Mouse (Mus musculus) frontal cortex, adult 2 months (tissue): ENCODE data around the gene Ogfod2. TPM values are rescaled to one million over a fixed set of nuclear protein-coding genes. Genes with fewer than 3 reads are reported as not detected.
A peak's percentile ranks its signal among the peaks of the same experiment; 100 is the strongest.

Source experiments
- DNase-seq, 2 experiments: peaks; one replicate each; pipeline ENCODE4 v3.0.0; 2022; ENCODE audit warnings: low spot score in 1 of 2; ENCODE audit errors: extremely low spot score in 1 of 2
- polyA plus RNA-seq: library from polyadenylated mRNA; depleted of rRNA; stranded (reverse); fragments of >200 nt; gene quantifications from 2 replicates; pipeline ENCODE4 v1.2.3, GENCODE M21; 2012; rRNA removed

The Ogfod2 gene
- 43.2 and 45.3 TPM in 2 replicates for polyA plus RNA-seq

DNA sequence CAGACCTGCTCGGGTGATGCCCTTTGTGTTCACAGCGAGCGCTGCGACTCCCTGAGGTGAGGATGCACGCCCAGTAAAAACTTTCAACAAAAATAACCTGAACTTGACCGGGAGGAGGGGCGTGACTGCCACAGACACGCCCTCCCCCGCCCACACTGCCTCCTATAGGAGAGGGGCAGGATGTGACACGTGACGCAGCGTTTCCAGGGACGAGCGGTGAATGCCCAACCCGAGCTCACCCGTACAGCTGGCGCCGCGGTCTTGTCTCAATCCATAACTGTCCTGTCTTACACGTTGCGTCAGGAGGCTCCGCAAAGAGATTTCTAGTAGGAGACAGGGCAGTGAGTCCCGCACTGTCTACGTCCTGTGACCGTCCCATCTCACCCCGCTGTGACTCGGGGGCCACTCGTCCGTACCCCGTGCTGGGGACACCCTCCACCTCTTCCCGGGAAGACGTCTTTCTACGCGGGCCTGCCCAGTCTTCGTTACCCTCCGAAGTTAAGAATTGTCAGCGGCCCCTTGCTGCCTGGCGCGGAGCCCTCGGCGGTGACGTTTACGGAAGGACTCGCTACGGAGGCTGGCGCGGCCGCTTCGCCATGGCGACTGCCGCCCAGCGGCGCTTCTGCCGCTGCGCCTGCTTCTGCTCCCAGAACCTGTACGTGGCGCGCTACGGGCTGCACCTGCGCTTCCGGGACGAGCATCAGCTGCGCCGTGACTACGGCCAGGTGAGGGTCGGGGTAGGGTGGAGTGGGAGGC is at the start of gene Ogfod2:
TSS of gene Ogfod2 (plus strand) at position 556 of the 756 bp plus-strand sequence.
- DNase-seq: peak; percentile 87 to 95

DNA sequence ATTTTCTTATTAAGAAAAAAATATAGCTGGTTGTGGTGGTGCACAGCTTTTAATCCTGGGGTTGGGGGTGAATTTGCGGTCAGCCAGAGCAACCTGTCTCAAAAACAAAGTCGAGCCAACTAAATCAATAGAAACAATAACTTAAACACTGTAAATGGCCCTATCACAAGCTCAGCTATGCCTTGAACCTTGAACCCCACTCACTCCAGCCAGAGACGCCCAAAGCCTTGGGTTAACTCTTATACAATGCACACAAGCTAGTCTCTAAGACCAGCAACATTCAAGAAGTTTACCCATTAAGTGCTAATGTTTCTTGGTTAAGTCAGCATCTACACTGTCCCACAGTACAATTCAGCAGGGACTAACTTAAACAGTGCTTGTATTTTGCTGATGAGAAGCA is 42.4 kb upstream of the Ogfod2 start:
- DNase-seq: no peak

DNA sequence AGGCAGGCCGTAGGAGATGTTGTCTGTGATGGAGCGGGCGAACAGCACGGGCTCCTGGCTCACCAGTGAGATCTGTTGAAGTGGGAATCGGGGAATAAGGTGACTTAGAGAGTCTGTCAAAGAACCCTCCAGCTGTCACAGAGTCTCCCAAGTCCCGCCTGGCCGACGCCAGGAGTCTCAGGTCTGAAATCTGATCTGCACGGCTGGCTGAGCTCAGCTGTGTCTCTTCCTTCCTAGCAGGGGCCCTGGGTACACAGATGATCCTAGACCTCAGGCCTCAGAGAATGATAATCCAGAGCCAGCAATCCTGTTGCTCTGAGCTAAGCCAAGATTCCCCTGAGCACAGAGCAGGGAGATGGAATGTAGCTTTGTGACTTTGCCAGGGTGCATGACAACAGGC is 38.4 kb upstream of the Ogfod2 start:
- no peak for DNase-seq

DNA sequence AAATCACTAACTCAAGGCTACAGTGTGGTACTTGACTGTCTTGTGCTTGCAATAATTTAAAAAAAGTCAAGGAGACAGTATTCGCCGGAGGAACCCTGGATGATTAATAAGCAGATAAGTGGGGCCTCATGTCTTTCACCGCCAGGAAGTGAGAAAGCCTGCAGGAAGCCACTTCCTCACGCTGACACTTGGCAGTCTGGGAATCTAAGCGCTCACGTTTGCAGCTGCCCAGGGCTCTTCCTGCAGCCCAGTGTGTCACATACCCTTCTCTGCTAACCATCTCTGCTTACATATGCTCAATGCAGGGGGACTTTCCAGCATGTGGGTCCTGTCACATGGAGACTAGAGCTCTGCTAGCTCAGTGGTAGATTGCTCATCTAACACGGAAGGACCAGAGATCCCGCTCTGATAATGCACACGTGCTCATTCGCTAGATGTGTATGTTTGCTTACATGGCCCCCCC is 37.2 kb upstream of the Ogfod2 start:
- DNase-seq: no peak

DNA sequence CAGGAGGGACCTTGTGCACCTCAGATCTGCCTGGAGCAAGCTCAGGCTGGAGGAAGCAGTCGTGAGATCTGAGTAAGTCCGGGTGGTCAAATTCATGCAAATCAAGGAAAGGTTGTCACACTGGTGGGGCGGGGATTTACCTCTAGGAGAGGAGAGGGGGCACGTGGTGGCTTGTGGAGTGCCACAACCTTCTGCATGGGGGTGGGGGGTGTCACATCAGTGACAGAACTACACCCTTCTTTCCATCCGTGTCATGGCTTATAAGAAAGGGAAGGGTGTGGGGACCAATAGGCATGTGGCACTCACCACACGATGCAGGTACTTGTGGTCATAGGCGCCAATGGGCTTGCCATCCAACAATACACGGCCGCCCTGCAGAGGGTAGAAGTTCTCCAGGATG is 36.4 kb upstream of the Ogfod2 start:
- no peak for DNase-seq

DNA sequence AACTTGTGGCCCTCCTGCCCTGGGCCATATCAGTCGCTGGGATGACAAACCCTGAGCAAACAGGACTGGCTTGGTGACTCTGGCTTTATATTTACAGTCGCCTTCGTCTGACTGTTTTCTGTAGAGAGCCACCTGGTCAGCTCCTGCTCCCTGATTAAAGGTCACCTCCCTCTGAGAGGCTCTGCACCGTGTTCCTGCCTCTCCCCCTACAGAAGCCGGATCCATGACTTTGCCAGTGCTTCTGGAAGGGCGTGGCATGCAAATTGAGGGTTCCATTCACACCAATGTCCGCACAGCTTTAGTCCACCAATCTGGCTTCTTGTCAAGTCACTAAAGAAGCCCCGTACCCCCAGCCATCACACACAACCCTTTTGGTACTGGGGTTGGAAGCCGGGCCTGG is 35.5 kb upstream of the Ogfod2 start:
- DNase-seq: no peak

DNA sequence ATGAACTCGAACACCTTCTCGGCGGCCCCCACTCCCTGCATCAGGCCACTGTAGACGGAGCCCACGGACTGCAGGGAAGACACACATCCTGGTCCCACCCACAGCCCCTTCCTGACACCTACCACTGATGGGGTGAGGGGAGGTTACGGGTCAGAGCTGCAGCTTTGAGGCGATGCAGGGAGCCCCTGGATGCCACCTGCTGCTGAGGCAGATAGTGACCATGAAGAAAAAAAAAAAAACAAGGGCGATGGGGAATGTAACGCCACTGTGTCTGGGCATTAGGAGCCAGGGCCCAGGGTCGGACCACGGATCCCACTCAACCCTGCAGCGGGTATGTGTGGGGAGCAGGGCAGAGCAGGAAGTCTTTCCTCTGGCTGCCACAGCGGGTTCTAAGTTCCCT is 34.9 kb upstream of the Ogfod2 start:
- DNase-seq: no peak

DNA sequence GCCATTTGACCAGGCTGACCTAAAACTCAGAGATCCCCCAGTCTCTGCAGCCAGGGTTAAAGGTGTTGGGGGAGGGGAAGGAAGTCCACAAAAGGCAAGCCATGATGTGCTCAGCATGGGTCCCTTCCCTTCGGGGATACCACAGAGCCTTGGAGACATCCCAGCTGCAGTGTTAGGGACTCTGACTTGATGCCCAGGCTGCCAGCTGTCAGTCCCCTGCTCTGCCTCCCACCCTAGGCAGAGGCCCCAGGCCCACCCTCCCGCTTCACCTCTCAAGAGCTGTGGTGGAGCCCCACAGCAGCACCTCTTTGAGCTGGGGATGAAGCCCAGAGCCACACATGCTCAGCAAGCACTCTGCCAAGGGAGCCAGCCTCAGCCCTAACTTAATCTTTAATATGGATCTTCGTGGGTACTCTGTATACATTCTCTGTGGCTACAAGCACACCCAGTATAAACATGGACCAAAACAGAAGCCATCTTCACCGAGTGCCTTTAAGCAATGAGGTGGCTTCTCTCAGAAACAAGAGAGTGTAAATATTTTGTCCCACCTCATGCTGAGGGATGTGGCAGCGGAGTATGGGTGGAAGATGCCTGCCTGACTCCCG is 34.1 kb upstream of the Ogfod2 start:
- no peak for DNase-seq

DNA sequence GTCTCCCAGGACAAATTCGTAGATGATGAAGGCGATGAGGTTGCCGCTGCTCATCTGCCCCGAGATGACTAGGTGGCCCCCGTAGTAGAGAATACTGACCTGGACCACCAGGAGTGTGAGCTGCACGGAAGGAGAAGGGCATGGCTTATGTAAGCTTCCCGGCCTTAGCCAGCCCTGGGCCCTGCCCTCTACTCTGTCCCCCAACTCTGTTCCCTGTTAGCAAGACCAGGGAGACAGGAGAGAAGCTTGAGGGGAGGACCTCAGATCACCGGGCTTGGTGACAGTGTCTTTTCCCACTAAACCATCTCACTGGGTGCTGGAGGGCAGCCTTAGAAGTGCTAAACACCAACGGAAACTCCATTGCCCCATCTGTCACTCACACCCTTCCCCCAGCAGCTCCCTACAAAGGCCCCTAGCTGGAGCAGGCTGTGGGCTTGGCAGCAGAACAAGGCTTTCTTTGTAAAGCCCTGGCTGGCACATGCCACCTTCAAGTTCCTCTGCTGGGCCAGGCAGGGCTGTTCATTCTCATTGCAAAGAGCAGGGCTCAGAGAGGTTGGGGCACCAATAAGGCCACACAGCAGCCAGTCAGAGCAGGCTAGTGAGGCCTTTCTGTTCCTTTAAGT is 33.2 kb upstream of the Ogfod2 start:
- DNase-seq: peak; percentile 58 to 81

DNA sequence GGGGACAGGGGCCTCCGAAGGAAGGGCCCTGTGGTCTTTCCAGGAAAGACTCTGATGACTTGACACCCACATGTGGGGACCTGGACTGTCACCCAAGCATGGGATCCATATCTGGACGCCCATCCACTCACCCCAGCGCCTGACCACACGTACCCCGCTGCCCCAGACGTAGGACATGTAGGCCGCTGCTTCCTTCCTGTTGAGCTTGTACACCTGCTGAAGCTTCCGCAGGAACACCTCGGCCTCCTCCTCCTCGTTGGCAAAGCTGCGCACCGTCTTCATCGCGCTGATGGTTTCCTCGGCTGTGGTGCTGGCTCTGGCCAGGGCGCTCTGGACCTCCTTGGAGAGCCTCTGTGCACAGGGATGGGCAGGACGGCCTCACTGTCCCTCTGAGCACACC is 32.2 kb upstream of the Ogfod2 start:
- no peak for DNase-seq

DNA sequence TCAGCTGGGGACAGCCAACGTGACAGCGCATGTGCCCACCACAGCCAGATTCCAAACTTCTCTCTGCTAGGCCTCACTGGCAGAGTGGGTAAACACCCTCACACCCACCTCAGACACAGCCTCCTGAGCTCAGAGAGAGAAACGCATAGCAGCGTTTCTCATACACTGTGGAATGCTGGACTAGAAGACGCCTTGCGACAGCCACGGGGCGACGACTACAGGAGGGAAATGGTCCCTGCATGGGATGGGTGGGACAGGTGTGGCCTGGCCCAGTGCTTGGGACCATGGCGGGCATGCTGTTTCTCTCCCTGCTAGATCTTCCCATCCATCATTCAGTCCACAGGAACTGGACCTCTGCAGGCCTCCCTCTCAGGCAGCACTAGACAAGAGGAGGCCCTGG is 29.6 kb upstream of the Ogfod2 start:
- DNase-seq: no peak

DNA sequence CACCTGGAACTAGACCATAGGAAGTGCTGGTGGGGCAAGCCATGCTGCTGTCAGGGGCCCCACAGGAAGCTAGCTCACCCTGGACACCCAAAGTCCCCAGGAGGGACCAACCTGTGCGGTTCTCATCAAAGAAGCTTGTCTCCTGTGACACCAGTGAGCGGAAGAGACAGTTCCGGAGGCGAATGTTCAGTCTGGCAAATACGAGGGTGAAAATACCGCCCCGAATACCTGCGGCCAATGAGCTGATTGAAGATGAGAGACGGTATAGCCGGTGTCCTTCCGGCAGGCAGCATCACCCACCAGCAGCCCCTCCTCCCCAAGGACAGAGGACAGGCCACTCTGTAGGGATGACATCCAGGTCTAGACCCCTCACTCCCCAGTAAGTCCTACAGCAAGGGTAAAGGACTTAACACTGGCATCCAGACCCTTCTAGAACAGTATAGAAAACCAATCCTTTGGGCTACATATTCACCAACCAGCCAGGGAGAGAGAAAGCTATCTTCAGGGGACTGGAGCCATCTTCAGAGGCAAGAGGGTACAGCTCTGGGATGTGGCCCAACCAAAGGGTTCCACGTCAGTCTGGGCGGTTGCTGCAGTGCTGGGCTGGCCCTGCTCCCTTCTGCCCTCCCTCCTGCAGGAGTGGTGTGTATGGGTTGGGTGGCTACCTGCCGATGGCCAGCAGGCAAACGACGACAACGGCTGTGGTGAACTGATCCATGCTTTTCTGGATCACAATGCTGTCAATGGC is 29.0 kb upstream of the Ogfod2 start:
- DNase-seq: no peak

DNA sequence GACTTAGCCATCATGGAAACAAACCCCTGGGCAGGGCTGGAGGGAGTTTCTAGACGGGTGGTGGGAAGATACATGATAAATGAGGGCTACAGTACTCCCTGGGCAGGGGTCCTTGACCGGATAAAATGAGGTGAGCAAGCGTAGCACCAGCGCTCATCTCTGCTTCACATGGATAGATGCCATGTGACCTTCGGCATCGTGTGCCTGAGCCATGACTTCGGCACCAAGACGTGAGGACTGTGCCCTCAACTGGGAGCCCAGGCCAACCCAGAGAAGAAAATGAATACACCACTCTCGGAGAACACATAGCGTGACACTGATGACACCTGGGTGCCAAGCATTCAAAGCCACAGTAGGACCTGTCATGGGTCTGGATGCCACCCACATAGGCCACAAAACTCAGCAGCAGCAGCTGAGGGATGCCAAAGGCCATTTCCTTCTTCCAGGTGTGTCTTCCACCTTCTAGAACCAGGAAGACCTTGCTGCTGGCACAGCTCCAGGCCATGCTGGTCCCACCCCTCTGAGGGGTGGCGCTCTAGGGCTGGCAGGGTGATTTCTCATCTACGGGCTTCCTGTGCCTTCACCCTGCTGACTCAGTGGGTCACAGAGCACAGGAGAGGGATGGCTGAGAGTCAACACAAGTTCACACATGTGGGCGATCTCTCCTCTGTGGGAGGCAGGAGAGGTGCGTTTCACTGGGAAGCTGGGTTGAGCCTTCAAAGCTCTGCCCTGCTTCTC is 28.1 kb upstream of the Ogfod2 start:
- DNase-seq: no peak

DNA sequence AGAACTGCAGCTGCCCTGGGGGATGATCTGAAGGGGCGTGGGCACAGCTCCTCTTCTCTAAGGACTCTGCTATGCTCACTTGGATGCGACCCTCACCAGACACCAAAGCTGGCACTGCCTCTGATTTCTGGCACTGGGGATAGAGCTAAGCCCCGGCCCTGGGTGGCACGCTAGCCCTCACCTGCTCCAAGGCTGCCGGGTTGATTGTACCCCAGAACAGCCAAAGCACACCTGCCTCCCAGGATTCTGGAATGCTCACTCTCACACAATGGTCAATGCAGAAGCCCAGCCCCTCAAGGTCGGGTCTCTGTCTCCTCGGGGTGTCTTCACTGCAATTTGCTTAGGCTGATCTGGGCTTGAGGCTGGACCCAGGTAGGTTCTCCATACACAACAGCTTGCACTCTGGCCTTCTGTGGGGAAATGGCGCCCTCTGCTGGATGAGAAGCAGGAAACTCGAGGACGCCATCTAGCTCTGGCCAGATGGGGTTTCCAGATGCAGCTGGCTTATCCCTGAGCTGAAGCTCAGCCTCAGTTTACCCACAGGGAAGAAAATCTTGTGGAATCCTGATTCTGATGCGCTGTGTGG is 27.4 kb upstream of the Ogfod2 start:
- peak; percentile 60 to 92 for DNase-seq

DNA sequence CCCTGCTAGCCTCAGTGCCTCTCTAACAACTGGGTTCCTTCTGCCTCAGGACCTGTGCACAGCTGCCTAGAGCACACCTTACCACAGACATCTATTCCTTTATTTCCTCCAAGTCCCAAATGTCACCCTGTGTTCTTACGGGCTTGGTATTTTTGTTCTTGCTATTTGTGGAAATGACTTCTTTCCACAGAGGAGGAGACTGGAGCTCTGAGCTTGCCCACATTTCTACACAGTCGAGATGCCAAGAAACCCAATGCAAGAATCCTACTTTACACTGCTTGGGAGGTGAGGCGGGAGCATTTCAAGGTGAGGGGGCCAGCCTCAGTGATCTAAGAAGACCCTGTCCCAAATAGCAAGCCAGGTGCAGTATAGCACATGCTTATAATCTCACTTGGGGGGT is 26.6 kb upstream of the Ogfod2 start:
- DNase-seq: peak in 1 of 2 experiments; percentile 57

DNA sequence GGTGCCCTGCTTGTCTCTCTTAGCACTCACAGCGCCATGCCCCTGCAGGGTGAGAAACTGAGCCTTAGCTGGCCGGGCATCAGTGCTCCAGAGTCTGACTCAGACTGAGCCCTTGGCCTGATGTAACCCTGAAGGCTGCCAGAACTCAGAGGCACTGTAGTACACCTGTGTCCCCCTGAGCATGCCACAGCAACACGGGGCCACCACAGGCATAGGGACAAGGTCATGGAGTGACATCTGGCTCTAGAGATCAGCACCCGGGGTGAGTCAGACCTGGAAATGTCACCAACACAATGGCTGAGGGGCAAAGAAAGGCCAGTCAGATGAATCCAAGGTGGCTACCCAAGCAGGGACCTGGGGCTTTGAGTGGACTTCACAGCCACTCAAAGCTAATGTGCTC is 25.2 kb upstream of the Ogfod2 start:
- DNase-seq: no peak

DNA sequence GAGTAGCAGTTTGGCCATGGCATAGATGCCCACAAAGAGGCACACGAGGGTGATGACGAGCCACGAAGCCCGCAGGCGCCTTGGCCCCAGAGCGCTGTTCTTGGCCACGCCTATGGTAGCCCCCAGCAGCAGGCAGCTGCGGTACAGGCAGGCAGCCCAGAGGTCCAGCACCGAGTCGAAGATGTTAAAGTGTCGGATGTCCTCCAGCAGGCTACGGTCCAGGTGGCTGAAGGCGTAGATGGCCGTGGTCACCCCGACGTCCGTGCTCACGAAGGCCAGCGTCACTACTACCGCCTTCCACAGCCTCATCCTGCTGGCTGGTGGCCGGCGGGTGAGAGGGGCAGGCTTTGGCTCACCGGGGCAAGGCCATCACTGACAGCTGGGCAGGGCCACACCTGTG is 22.2 kb upstream of the Ogfod2 start:
- no peak for DNase-seq

DNA sequence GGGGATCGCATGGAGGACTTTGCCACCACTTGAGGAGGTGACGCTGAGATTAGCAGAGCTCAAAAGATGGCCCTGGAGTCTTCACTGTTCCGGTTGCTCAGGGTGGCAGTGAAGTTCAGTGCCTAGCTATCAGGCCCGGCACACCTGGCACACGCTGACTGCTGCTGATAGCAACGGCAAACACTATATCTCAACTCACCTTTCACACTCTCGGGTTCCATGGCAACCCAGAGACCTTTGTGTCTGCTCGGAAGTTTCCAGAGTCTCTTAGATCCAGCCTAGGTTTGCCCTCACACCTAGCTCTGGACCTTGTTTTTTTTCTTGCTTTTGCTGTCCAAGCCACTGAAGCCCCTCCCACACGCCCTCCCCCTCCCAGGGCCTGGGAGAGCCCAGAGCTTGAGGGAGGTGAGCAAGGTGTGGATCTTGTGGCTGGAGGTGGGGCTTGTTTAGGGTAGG is 20.1 kb upstream of the Ogfod2 start:
- no peak for DNase-seq

DNA sequence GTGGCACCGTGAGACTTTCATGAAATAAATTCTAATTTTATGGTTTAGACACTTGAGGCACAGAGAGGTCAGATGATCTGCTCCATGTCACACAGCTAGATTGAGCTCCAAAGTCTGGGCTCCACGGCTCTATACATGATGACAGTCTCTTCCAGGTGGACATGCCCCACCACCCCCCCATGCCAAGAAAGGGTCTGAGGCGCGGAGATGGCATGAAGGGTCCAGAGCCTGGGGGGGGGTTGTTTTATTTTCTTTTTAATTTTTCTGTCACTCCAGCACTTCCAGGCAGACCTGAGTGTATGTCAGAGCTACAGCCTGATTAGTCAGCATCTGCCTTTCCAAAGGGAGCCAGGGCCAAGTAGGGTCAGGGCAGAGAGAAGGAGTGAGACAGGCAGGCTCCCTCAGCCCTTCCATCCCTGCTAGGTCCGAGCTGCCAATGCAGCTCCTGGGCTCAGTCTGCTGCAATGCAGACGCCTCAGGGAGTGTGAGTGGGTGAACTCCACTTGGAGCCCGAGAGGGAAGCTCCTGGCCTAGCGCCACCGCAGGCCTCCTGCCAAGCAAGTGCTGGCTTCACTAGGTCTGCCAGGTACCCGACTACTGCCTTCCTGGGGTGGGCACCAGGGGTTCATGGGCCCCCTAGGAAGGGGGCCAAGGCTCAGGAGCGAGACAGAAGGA is 18.8 kb upstream of the Ogfod2 start:
- peak; percentile 75 to 90 for DNase-seq
